Mouse (Mus musculus): ENCODE results near the gene Hspa4. TPM values are rescaled to one million over a fixed set of nuclear protein-coding genes. Genes with fewer than 3 reads are reported as not detected.

Gene Hspa4
- polyA plus RNA-seq, 1 experiment = 99.3 TPM

DNA sequence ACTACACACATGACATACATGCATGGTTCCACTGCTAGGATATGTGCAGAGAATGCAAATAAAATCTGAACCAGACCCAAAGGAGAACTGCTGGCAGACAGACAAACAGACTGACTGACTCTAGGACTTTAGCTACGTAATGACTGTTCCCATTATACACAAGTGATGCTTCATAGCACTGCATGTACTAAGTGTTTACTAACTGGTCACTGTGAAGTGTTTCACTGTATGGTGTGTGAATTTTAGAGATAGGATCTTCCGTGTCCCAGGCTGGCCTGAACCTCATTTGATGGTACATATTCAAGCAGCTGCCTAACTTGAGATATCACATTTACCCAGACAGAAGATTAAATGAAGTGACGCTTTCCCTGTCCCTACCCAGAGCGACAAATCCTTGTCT is 21.8 kb downstream of the Hspa4 start:
- H3K36me3 ChIP-seq (ENCODE audit: control insufficient read depth, insufficient read depth) = peaks cover 79% of the 10 kb centered on the region
- H3K79me2 ChIP-seq (ENCODE audit: control insufficient read depth, insufficient read depth) = peaks cover 56% of the 10 kb centered on the region
- TF ChIP-seq CEBPB (IDR thresholded peaks at IDR 0.05; ENCODE audit: insufficient read depth, poor library complexity, severe bottlenecking) (no peak), USF1 (IDR thresholded peaks at IDR 0.05; ENCODE audit: low read depth) (no peak), MYOD1 (IDR thresholded peaks at IDR 0.05; ENCODE audit: control insufficient read depth in 1 of 3, insufficient read length in 2 of 3, low read depth in 2 of 3) (no peak), POLR2AphosphoS2 (IDR thresholded peaks at IDR 0.05; ENCODE audit: insufficient read length, low read depth) (no peak), MAX (IDR thresholded peaks at IDR 0.05; ENCODE audit: low read depth) (no peak), TCF12 (IDR thresholded peaks at IDR 0.05; ENCODE audit: insufficient read depth, poor library complexity, severe bottlenecking) (no peak), MYOG (IDR thresholded peaks at IDR 0.05; ENCODE audit: control insufficient read depth in 1 of 3, insufficient read depth in 1 of 3, insufficient read length in 2 of 3, low read depth in 2 of 3) (no peak), E2F4 (IDR thresholded peaks at IDR 0.05; ENCODE audit: insufficient read depth) (no peak), POLR2A (IDR thresholded peaks at IDR 0.05; ENCODE audit: insufficient read length, low read depth) (no peak), TCF3 (IDR thresholded peaks at IDR 0.05; ENCODE audit: insufficient read length, low read depth) (no peak), REST (IDR thresholded peaks at IDR 0.05; ENCODE audit: insufficient read depth, insufficient read length) (no peak)
- H3K4me3 ChIP-seq = no peak overlapping the region
- no peaks in the 10 kb centered on the region for H3K27me3 ChIP-seq (ENCODE audit: control insufficient read depth, insufficient read depth, insufficient read length)
- no peak overlapping the region for H3K4me2 ChIP-seq (ENCODE audit: low read depth)
- no peak overlapping the region for H3ac ChIP-seq (ENCODE audit: control insufficient read depth, insufficient read length)

DNA sequence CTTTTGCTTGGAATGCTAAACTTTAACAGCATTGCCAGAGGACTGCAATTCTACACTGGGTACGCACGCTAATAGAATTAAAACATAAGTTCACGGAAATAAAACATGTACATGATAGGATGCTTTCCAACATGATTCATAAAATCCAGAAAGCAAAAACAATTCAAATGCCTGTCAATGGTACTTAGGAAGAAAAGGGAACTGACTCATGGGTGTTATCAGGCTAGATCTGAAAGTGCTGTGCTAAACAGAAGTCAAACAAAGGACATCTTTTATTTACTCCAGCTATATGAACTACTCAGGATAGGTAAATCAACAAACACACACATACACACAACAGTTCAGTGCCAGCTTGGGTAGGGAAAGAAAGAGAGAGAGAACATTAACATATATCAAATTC is 24.9 kb downstream of the Hspa4 start:
- no peak overlapping the region for H3K4me2 ChIP-seq (ENCODE audit: low read depth)

DNA sequence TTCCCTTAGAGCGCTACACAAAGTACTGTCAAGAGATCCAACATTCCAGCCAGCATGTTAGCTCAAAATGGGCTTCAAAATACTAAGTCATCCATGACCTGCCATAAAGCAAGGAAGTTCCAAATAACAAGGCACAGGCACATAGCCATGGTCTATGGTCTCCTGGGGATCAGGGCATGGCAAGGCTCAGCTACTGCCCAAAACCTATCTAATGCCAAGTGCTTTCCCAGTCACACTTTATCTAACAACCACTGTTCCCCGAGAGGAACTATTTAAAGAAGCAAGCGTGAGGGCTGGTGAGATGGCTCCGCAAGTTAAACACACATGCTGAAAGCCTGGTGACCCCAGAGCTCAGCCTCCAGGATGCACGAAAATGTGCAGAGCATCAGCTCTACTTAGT is 26.9 kb downstream of the Hspa4 start:
- H3ac ChIP-seq (ENCODE audit: control insufficient read depth, insufficient read length) = no peak overlapping the region
- no peaks in the 10 kb centered on the region for H3K27me3 ChIP-seq (ENCODE audit: control insufficient read depth, insufficient read depth, insufficient read length)
- H3K79me2 ChIP-seq (ENCODE audit: control insufficient read depth, insufficient read depth) = peaks cover 18% of the 10 kb centered on the region
- peaks cover 90% of the 10 kb centered on the region for H3K36me3 ChIP-seq (ENCODE audit: control insufficient read depth, insufficient read depth)
- TF ChIP-seq MYOG (IDR thresholded peaks at IDR 0.05; ENCODE audit: control insufficient read depth in 1 of 3, insufficient read depth in 1 of 3, insufficient read length in 2 of 3, low read depth in 2 of 3) (no peak), POLR2AphosphoS2 (IDR thresholded peaks at IDR 0.05; ENCODE audit: insufficient read length, low read depth) (no peak), MYOD1 (IDR thresholded peaks at IDR 0.05; ENCODE audit: control insufficient read depth in 1 of 3, insufficient read length in 2 of 3, low read depth in 2 of 3) (no peak), E2F4 (IDR thresholded peaks at IDR 0.05; ENCODE audit: insufficient read depth) (no peak), TCF3 (IDR thresholded peaks at IDR 0.05; ENCODE audit: insufficient read length, low read depth) (no peak), MAX (IDR thresholded peaks at IDR 0.05; ENCODE audit: low read depth) (no peak), TCF12 (IDR thresholded peaks at IDR 0.05; ENCODE audit: insufficient read depth, poor library complexity, severe bottlenecking) (no peak), POLR2A (IDR thresholded peaks at IDR 0.05; ENCODE audit: insufficient read length, low read depth) (no peak), SRF (IDR thresholded peaks at IDR 0.05; ENCODE audit: control insufficient read depth, insufficient read length, low read depth) (no peak), CEBPB (IDR thresholded peaks at IDR 0.05; ENCODE audit: insufficient read depth, poor library complexity, severe bottlenecking) (no peak), REST (IDR thresholded peaks at IDR 0.05; ENCODE audit: insufficient read depth, insufficient read length) (no peak), USF1 (IDR thresholded peaks at IDR 0.05; ENCODE audit: low read depth) (no peak)
- H3K4me2 ChIP-seq (ENCODE audit: low read depth) = no peak overlapping the region
- H3K4me3 ChIP-seq = no peak overlapping the region

More for the DNA sequence above, 24.9 kb downstream of the Hspa4 start:
- Histone ChIP-seq H3K79me2 (ENCODE audit: control insufficient read depth, insufficient read depth) (peaks cover 36% of the 10 kb centered on the region), H3K36me3 (ENCODE audit: control insufficient read depth, insufficient read depth) (peaks cover 87% of the 10 kb centered on the region), H3K27me3 (ENCODE audit: control insufficient read depth, insufficient read depth, insufficient read length) (no peaks in the 10 kb centered on the region), H3ac (ENCODE audit: control insufficient read depth, insufficient read length) (no peak overlapping the region), H3K4me3 (no peak overlapping the region)
- TF ChIP-seq MYOD1 (IDR thresholded peaks at IDR 0.05; ENCODE audit: control insufficient read depth in 1 of 3, insufficient read length in 2 of 3, low read depth in 2 of 3) = no peak
- TF ChIP-seq POLR2AphosphoS2 (IDR thresholded peaks at IDR 0.05; ENCODE audit: insufficient read length, low read depth) = no peak
- TF ChIP-seq POLR2A (IDR thresholded peaks at IDR 0.05; ENCODE audit: insufficient read length, low read depth) = no peak
- no peak for TF ChIP-seq MYOG (IDR thresholded peaks at IDR 0.05; ENCODE audit: control insufficient read depth in 1 of 3, insufficient read depth in 1 of 3, insufficient read length in 2 of 3, low read depth in 2 of 3)
- no peak for TF ChIP-seq TCF3 (IDR thresholded peaks at IDR 0.05; ENCODE audit: insufficient read length, low read depth)
- TF ChIP-seq MAX (IDR thresholded peaks at IDR 0.05; ENCODE audit: low read depth) = no peak
- no peak for TF ChIP-seq E2F4 (IDR thresholded peaks at IDR 0.05; ENCODE audit: insufficient read depth)
- no peak for TF ChIP-seq CEBPB (IDR thresholded peaks at IDR 0.05; ENCODE audit: insufficient read depth, poor library complexity, severe bottlenecking)
- no peak for TF ChIP-seq REST (IDR thresholded peaks at IDR 0.05; ENCODE audit: insufficient read depth, insufficient read length)
- TF ChIP-seq TCF12 (IDR thresholded peaks at IDR 0.05; ENCODE audit: insufficient read depth, poor library complexity, severe bottlenecking) = no peak
- TF ChIP-seq SRF (IDR thresholded peaks at IDR 0.05; ENCODE audit: control insufficient read depth, insufficient read length, low read depth) = no peak
- no peak for TF ChIP-seq USF1 (IDR thresholded peaks at IDR 0.05; ENCODE audit: low read depth)

DNA sequence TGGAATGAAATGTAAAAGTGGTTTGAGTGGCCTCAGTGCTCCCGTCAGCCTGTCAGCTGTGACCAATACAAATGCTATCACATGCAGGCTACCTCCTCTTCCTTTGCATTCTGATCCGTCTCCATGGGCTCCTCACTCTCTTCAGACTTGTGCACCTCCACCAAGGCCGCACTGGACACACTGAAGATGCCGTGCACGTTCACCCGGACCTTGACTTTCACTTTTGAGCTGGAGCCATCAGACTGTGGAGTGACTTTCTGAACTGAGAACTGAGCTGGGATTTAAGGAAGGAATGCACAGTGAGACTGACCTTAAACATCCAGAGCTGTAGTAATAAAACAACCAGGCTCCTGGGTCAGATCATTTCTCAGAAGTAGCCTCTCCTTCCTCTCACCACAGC is 30.7 kb downstream of the Hspa4 start:
- TF ChIP-seq POLR2AphosphoS2 (IDR thresholded peaks at IDR 0.05; ENCODE audit: insufficient read length, low read depth) (no peak), MYOG (IDR thresholded peaks at IDR 0.05; ENCODE audit: control insufficient read depth in 1 of 3, insufficient read depth in 1 of 3, insufficient read length in 2 of 3, low read depth in 2 of 3) (no peak), TCF3 (IDR thresholded peaks at IDR 0.05; ENCODE audit: insufficient read length, low read depth) (no peak), TCF12 (IDR thresholded peaks at IDR 0.05; ENCODE audit: insufficient read depth, poor library complexity, severe bottlenecking) (no peak), POLR2A (IDR thresholded peaks at IDR 0.05; ENCODE audit: insufficient read length, low read depth) (no peak), REST (IDR thresholded peaks at IDR 0.05; ENCODE audit: insufficient read depth, insufficient read length) (no peak), MYOD1 (IDR thresholded peaks at IDR 0.05; ENCODE audit: control insufficient read depth in 1 of 3, insufficient read length in 2 of 3, low read depth in 2 of 3) (no peak), SRF (IDR thresholded peaks at IDR 0.05; ENCODE audit: control insufficient read depth, insufficient read length, low read depth) (no peak), USF1 (IDR thresholded peaks at IDR 0.05; ENCODE audit: low read depth) (no peak), CEBPB (IDR thresholded peaks at IDR 0.05; ENCODE audit: insufficient read depth, poor library complexity, severe bottlenecking) (no peak), E2F4 (IDR thresholded peaks at IDR 0.05; ENCODE audit: insufficient read depth) (no peak), MAX (IDR thresholded peaks at IDR 0.05; ENCODE audit: low read depth) (no peak)
- no peak overlapping the region for H3K4me2 ChIP-seq (ENCODE audit: low read depth)
- no peak overlapping the region for H3ac ChIP-seq (ENCODE audit: control insufficient read depth, insufficient read length)
- H3K36me3 ChIP-seq (ENCODE audit: control insufficient read depth, insufficient read depth) = peaks cover 92% of the 10 kb centered on the region
- no peaks in the 10 kb centered on the region for H3K27me3 ChIP-seq (ENCODE audit: control insufficient read depth, insufficient read depth, insufficient read length)
- no peaks in the 10 kb centered on the region for H3K79me2 ChIP-seq (ENCODE audit: control insufficient read depth, insufficient read depth)
- H3K4me3 ChIP-seq = no peak overlapping the region

All from myocyte (in vitro differentiated cells).